Mouse (Mus musculus) lung, postnatal 36 days (tissue): ENCODE results near the gene Fgfr2.
"Not testable (repeated sequence)": the region's sequence is repeated elsewhere in the genome, so short reads cannot be mapped to it uniquely, and the experiment has no call there.

Experiments
- DNase-seq: peaks from one replicate; pipeline ENCODE4 v3.0.0; 2022; ENCODE audit warnings: mixed read lengths

The Fgfr2 gene

GRCm38 (mm10) chr7:130535174-130535573 is 2588.0 kb downstream of the Fgfr2 start:
- DNase-seq: no peak

- DNase-seq: peak; percentile 94
Measured at GRCm38 (mm10) chr7:130533316-130534260, 2589.6 kb downstream of the Fgfr2 start.

GRCm38 (mm10) chr7:130531138-130531537 is 2592.0 kb downstream of the Fgfr2 start:
- DNase-seq: not testable (repeated sequence)

GRCm38 (mm10) chr7:130527306-130527705 is 2595.8 kb downstream of the Fgfr2 start:
- DNase-seq: no peak

- DNase-seq: peak; percentile 8
Measured at GRCm38 (mm10) chr7:130523451-130523850, 2599.7 kb downstream of the Fgfr2 start.

GRCm38 (mm10) chr7:130520812-130521422 is 2602.2 kb downstream of the Fgfr2 start:
- no peak for DNase-seq

- DNase-seq: no peak
Measured at GRCm38 (mm10) chr7:130520049-130520425, 2603.1 kb downstream of the Fgfr2 start, which contains the start of gene Ate1. Ate1 (minus strand) TSS chr7:130520369.

GRCm38 (mm10) chr7:130519096-130520048 is 2603.8 kb downstream of the Fgfr2 start:
- peak; percentile 97 for DNase-seq

- peak; percentile 53 for DNase-seq
Measured at GRCm38 (mm10) chr7:130518213-130519095, 2604.7 kb downstream of the Fgfr2 start.

- no peak for DNase-seq
Measured at GRCm38 (mm10) chr7:130510243-130510642, 2612.9 kb downstream of the Fgfr2 start.

- peak; percentile 62 for DNase-seq
Measured at GRCm38 (mm10) chr7:130503006-130503405, 2620.1 kb downstream of the Fgfr2 start.

- DNase-seq: no peak
Measured at GRCm38 (mm10) chr7:130501499-130501898, 2621.7 kb downstream of the Fgfr2 start.

- no peak for DNase-seq
Measured at GRCm38 (mm10) chr7:130493346-130493745, 2629.8 kb downstream of the Fgfr2 start.

GRCm38 (mm10) chr7:130492026-130492425 is 2631.1 kb downstream of the Fgfr2 start:
- no peak for DNase-seq

- peak; percentile 7 for DNase-seq
Measured at GRCm38 (mm10) chr7:130479003-130479402, 2644.1 kb downstream of the Fgfr2 start.

GRCm38 (mm10) chr7:130475970-130476369 is 2647.2 kb downstream of the Fgfr2 start:
- DNase-seq: peak; percentile 71

GRCm38 (mm10) chr7:130473881-130474280 is 2649.3 kb downstream of the Fgfr2 start:
- no peak for DNase-seq

- DNase-seq: no peak
Measured at GRCm38 (mm10) chr7:130472683-130473082, 2650.5 kb downstream of the Fgfr2 start.

GRCm38 (mm10) chr7:130471045-130471444 is 2652.1 kb downstream of the Fgfr2 start:
- no peak for DNase-seq

- no peak for DNase-seq
Measured at GRCm38 (mm10) chr7:130455587-130456246, 2667.4 kb downstream of the Fgfr2 start.

GRCm38 (mm10) chr7:130454226-130454625 is 2668.9 kb downstream of the Fgfr2 start:
- no peak for DNase-seq
